Mouse (Mus musculus): ENCODE results near the gene Gm6583.

Gm6583 gene

GRCm38 (mm10) chr5:112355910-112356309 is at the start of gene Gm6583:
TSS of gene Gm6583 (minus strand) at chr5:112356033.
- DNase-seq (ENCODE audit: low read depth, low spot score) = no peak

GRCm38 (mm10) chr5:112402437-112402836 is 46.6 kb upstream of the Gm6583 start:
- DNase-seq (ENCODE audit: low read depth, low spot score) = no peak

GRCm38 (mm10) chr5:112399284-112399683 is 43.5 kb upstream of the Gm6583 start:
- DNase-seq (ENCODE audit: low read depth, low spot score) = no peak

- peak; percentile 57 for DNase-seq (ENCODE audit: low read depth, low spot score)
Observed at GRCm38 (mm10) chr5:112396066-112396465, 40.2 kb upstream of the Gm6583 start.

- DNase-seq (ENCODE audit: low read depth, low spot score) = peak; percentile 91
Observed at GRCm38 (mm10) chr5:112394779-112395443, 39.1 kb upstream of the Gm6583 start, which contains the start of gene Asphd2. TSS of gene Asphd2 (minus strand) at chr5:112394866.

- DNase-seq (ENCODE audit: low read depth, low spot score) = peak; percentile 56
Observed at GRCm38 (mm10) chr5:112394415-112394763, 38.6 kb upstream of the Gm6583 start.

- peak; percentile 35 for DNase-seq (ENCODE audit: low read depth, low spot score)
Observed at GRCm38 (mm10) chr5:112393741-112394414, 38.0 kb upstream of the Gm6583 start.

- DNase-seq (ENCODE audit: low read depth, low spot score) = peak; percentile 58
Observed at GRCm38 (mm10) chr5:112391676-112392323, 36.0 kb upstream of the Gm6583 start.

GRCm38 (mm10) chr5:112391002-112391401 is 35.2 kb upstream of the Gm6583 start:
- DNase-seq (ENCODE audit: low read depth, low spot score) = no peak

- peak; percentile 72 for DNase-seq (ENCODE audit: low read depth, low spot score)
Observed at GRCm38 (mm10) chr5:112389352-112389751, 33.5 kb upstream of the Gm6583 start.

- DNase-seq (ENCODE audit: low read depth, low spot score) = no peak
Observed at GRCm38 (mm10) chr5:112385973-112386372, 30.1 kb upstream of the Gm6583 start.

- DNase-seq (ENCODE audit: low read depth, low spot score) = no peak
Observed at GRCm38 (mm10) chr5:112384805-112385472, 29.1 kb upstream of the Gm6583 start.

- DNase-seq (ENCODE audit: low read depth, low spot score) = peak; percentile 85
Observed at GRCm38 (mm10) chr5:112382641-112383330, 27.0 kb upstream of the Gm6583 start.

GRCm38 (mm10) chr5:112382042-112382441 is 26.2 kb upstream of the Gm6583 start:
- no peak for DNase-seq (ENCODE audit: low read depth, low spot score)

- no peak for DNase-seq (ENCODE audit: low read depth, low spot score)
Observed at GRCm38 (mm10) chr5:112381154-112381553, 25.3 kb upstream of the Gm6583 start.

- no peak for DNase-seq (ENCODE audit: low read depth, low spot score)
Observed at GRCm38 (mm10) chr5:112378716-112379115, 22.9 kb upstream of the Gm6583 start.

- peak; percentile 82 for DNase-seq (ENCODE audit: low read depth, low spot score)
Observed at GRCm38 (mm10) chr5:112377380-112377779, 21.5 kb upstream of the Gm6583 start.

- no peak for DNase-seq (ENCODE audit: low read depth, low spot score)
Observed at GRCm38 (mm10) chr5:112376111-112376510, 20.3 kb upstream of the Gm6583 start.

GRCm38 (mm10) chr5:112371933-112372332 is 16.1 kb upstream of the Gm6583 start:
- DNase-seq (ENCODE audit: low read depth, low spot score) = peak; percentile 96

- DNase-seq (ENCODE audit: low read depth, low spot score) = no peak
Observed at GRCm38 (mm10) chr5:112370236-112370813, 14.5 kb upstream of the Gm6583 start.

GRCm38 (mm10) chr5:112369326-112369725 is 13.5 kb upstream of the Gm6583 start:
- no peak for DNase-seq (ENCODE audit: low read depth, low spot score)

Measured in brain, adult 2 months (tissue).